Mouse (Mus musculus) liver, embryonic 14.5 days (tissue): ENCODE measurements at regions not wholly inside any gene's neighbourhood (a gene's known extent, or its start where the extent isn't known, plus 50 kb on each side); places are given as distances from the start of the nearest gene placed in this dataset.

Source experiments
- CTCF ChIP-seq: IDR thresholded peaks from 2 replicates; pipeline ENCODE4 v1.5.1; 2016; ENCODE audit warnings: antibody characterized with exemption, low read depth, control low read depth
- EP300 ChIP-seq: IDR thresholded peaks from 2 replicates; pipeline ENCODE4 v1.6.1; 2016; ENCODE audit warnings: antibody characterized with exemption, low read depth

DNA sequence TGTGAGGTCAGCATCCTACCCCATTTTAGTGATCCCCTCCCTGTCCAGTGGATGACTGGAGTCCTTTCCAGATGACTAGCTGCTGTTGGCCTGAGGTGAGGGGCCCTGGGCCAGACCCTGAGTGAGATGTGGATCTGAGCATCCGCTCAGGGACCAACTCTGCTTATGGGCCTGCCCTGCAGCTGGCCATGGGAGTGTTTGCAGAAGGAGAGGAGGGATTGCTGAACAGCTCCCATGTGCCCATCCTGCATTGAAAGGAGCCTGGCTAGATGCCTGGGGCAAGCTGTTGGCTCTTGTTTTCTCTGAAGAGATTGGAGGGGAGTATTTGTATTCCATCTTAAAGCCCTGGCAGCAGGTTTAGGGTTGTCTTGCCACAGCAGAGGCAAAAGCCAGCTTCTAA lies 190.9 kb upstream of the Klf4 start:
- TF ChIP-seq EP300, result no peak
- no peak for TF ChIP-seq CTCF
